ENCODE assay signal across 11 mouse cellular contexts in genomic region chrX:36393279-36393678, GRCm38 (mm10). TPM values are rescaled to one million over a fixed set of nuclear protein-coding genes. Genes with fewer than 3 reads are reported as not detected.
DNase-seq lines count a peak whose midpoint lies in the region; ATAC-seq and TF ChIP-seq lines count a peak whose summit lies in the region.
"Had no signal": no experiment of that assay in that cellular context is flagged by ENCODE, and none has a peak within 500 bp of the region (broad histone marks: within the 10 kb centered on the region; RNA-seq: fewer than 3 reads in every experiment).

No protein-coding gene starts in this region.

- TF ChIP-seq POLR2A in liver, adult 2 months (IDR thresholded peaks at IDR 0.05; ENCODE audit: extremely low read depth, insufficient read depth, low read length) = no peak

- TF ChIP-seq CTCF in liver, adult 2 months (IDR thresholded peaks at IDR 0.05; ENCODE audit: low read depth, low read length) = no peak

- 0 out of 2 replicates have a peak, but pooled peaks have one; percentile 39 for ATAC-seq in forebrain, embryonic 12.5 days (ENCODE audit: low FRiP score)
- ATAC-seq in forebrain, embryonic 11.5 days (replicated peaks; ENCODE audit: low FRiP score) = no peak
- ATAC-seq in liver, embryonic 11.5 days (replicated peaks; ENCODE audit: low FRiP score) = no peak
- peak; percentile 70; the same call in 1 of the 2 replicates for ATAC-seq in midbrain, embryonic 16.5 days

- H3K4me2 ChIP-seq in forebrain, embryonic 12.5 days = no peak overlapping the region
- no peak overlapping the region for H3K4me2 ChIP-seq in forebrain, embryonic 11.5 days (ENCODE audit: low read depth, low read length, severe bottlenecking)
- no peak overlapping the region for H3K4me2 ChIP-seq in liver, embryonic 11.5 days
- H3K4me2 ChIP-seq in midbrain, embryonic 16.5 days (ENCODE audit: low read length) = no peak overlapping the region

- H3K27ac ChIP-seq in forebrain, embryonic 12.5 days = no peak overlapping the region
- H3K27ac ChIP-seq in forebrain, embryonic 11.5 days (ENCODE audit: low read depth, low read length) = no peak overlapping the region
- H3K27ac ChIP-seq in liver, adult 2 months (replicated peaks; ENCODE audit: insufficient read depth, low read depth, low read length) = no peak overlapping the region
- H3K27ac ChIP-seq in liver, embryonic 11.5 days (ENCODE audit: low read depth, low read length) = no peak overlapping the region
- H3K27ac ChIP-seq in midbrain, embryonic 16.5 days (ENCODE audit: low read length) = no peak overlapping the region

- H3K9ac ChIP-seq in forebrain, embryonic 12.5 days = no peak overlapping the region
- no peak overlapping the region for H3K9ac ChIP-seq in forebrain, embryonic 11.5 days (ENCODE audit: low read length)
- H3K9ac ChIP-seq in liver, adult 2 months (ENCODE audit: low read depth, low read length) = no peak overlapping the region
- no peak overlapping the region for H3K9ac ChIP-seq in liver, embryonic 11.5 days (ENCODE audit: low read depth, low read length)
- H3K9ac ChIP-seq in midbrain, embryonic 16.5 days (ENCODE audit: low read depth, low read length) = no peak overlapping the region

- no peak for DNase-seq in forebrain, embryonic 11.5 days (ENCODE audit: low spot score)
- DNase-seq in liver, adult 2 months (ENCODE audit: extremely low read depth, low read depth, low spot score) = peak; percentile 11
- no peak for DNase-seq in liver, embryonic 11.5 days (ENCODE audit: low spot score)
- DNase-seq in brain, adult 2 months (ENCODE audit: low read depth, low spot score) = peak; percentile 61
- DNase-seq in adrenal gland, adult 18-20 months (ENCODE audit: low spot score in 2 of 2) = no peak
- no peak for DNase-seq in urinary bladder, postnatal 10 days (ENCODE audit: low spot score)
- DNase-seq: gastrocnemius, postnatal 10 days; kidney, postnatal 4 days had no signal

- no peaks in the 10 kb centered on the region for H3K4me1 ChIP-seq in forebrain, embryonic 12.5 days
- H3K4me1 ChIP-seq in forebrain, embryonic 11.5 days (replicated peaks; ENCODE audit: control insufficient read depth, insufficient read depth, low read length) = no peaks in the 10 kb centered on the region
- no peaks in the 10 kb centered on the region for H3K4me1 ChIP-seq in liver, adult 2 months (ENCODE audit: control insufficient read depth, insufficient read depth, low read length)
- no peaks in the 10 kb centered on the region for H3K4me1 ChIP-seq in liver, embryonic 11.5 days (replicated peaks; ENCODE audit: control insufficient read depth, insufficient read depth, low read length)
- no peaks in the 10 kb centered on the region for H3K4me1 ChIP-seq in midbrain, embryonic 16.5 days (ENCODE audit: control insufficient read depth, insufficient read depth, low read length)

- H3K4me3 ChIP-seq in forebrain, embryonic 12.5 days (replicated peaks) = no peak overlapping the region
- no peak overlapping the region for H3K4me3 ChIP-seq in forebrain, embryonic 11.5 days (ENCODE audit: low read depth, low read length)
- no peak overlapping the region for H3K4me3 ChIP-seq in liver, adult 2 months (ENCODE audit: insufficient read depth, low read depth, low read length)
- no peak overlapping the region for H3K4me3 ChIP-seq in liver, embryonic 11.5 days (ENCODE audit: low read depth, low read length)
- no peak overlapping the region for H3K4me3 ChIP-seq in midbrain, embryonic 16.5 days (ENCODE audit: low read depth, low read length)

- no peaks in the 10 kb centered on the region for H3K9me3 ChIP-seq in forebrain, embryonic 12.5 days
- H3K9me3 ChIP-seq in forebrain, embryonic 11.5 days (ENCODE audit: control insufficient read depth, low read length) = no peaks in the 10 kb centered on the region
- no peaks in the 10 kb centered on the region for H3K9me3 ChIP-seq in liver, embryonic 11.5 days (ENCODE audit: control insufficient read depth, low read length)
- H3K9me3 ChIP-seq in midbrain, embryonic 16.5 days (replicated peaks; ENCODE audit: control insufficient read depth, low read length, poor library complexity, severe bottlenecking) = no peaks in the 10 kb centered on the region

- H3K36me3 ChIP-seq in forebrain, embryonic 12.5 days (replicated peaks) = no peaks in the 10 kb centered on the region
- no peaks in the 10 kb centered on the region for H3K36me3 ChIP-seq in forebrain, embryonic 11.5 days (ENCODE audit: control insufficient read depth, insufficient read depth, low read length)
- no peaks in the 10 kb centered on the region for H3K36me3 ChIP-seq in liver, adult 2 months (ENCODE audit: control insufficient read depth, insufficient read depth, low read length)
- no peaks in the 10 kb centered on the region for H3K36me3 ChIP-seq in liver, embryonic 11.5 days (ENCODE audit: control insufficient read depth, insufficient read depth, low read length)
- no peaks in the 10 kb centered on the region for H3K36me3 ChIP-seq in midbrain, embryonic 16.5 days (ENCODE audit: control insufficient read depth, insufficient read depth, low read length)

- H3K79me2 ChIP-seq in liver, adult 2 months (ENCODE audit: control insufficient read depth, insufficient read depth, low read length) = no peaks in the 10 kb centered on the region

- H3K27me3 ChIP-seq in forebrain, embryonic 12.5 days = no peaks in the 10 kb centered on the region
- H3K27me3 ChIP-seq in forebrain, embryonic 11.5 days (ENCODE audit: control insufficient read depth, insufficient read depth, low read length) = no peaks in the 10 kb centered on the region
- H3K27me3 ChIP-seq in liver, adult 2 months (ENCODE audit: control insufficient read depth, insufficient read depth, low read length) = no peaks in the 10 kb centered on the region
- no peaks in the 10 kb centered on the region for H3K27me3 ChIP-seq in liver, embryonic 11.5 days (replicated peaks; ENCODE audit: control insufficient read depth, insufficient read depth, low read length)
- no peaks in the 10 kb centered on the region for H3K27me3 ChIP-seq in midbrain, embryonic 16.5 days (ENCODE audit: control insufficient read depth, insufficient read depth, low read depth, low read length)

- 59% methylated on average over 6 of the region's 6 CpGs for WGBS in forebrain, embryonic 12.5 days
- WGBS in forebrain, embryonic 11.5 days = 65% methylated on average over 6 of the region's 6 CpGs
- 33% methylated on average over 6 of the region's 6 CpGs for WGBS in liver, adult 2 months
- 38% methylated on average over 6 of the region's 6 CpGs for WGBS in liver, embryonic 11.5 days
- 42% methylated on average over 6 of the region's 6 CpGs for WGBS in midbrain, embryonic 16.5 days

RNA-seq across cellular contexts. Expression of gene Gm6268, which starts 7.8 kb away (rescaled TPM):
- polyA plus RNA-seq in forebrain, embryonic 12.5 days (2016; fragmentation: Nextera tagmentation; extraction: Ambion mirVana) = not detected in 2 replicates
- polyA plus RNA-seq in forebrain, embryonic 11.5 days (2014; fragmentation: Nextera tagmentation; extraction: Ambion mirVana) = not detected in 2 replicates
- not detected in 2 replicates for total RNA-seq in liver, adult 2 months (2014; rRNA removed)
- not detected in 2 replicates for polyA plus RNA-seq in liver, adult 2 months (2012; rRNA removed)
- polyA plus RNA-seq in liver, embryonic 11.5 days (2014; fragmentation: Nextera tagmentation; extraction: Ambion mirVana) = not detected in 2 replicates
- not detected in 2 replicates for polyA plus RNA-seq in midbrain, embryonic 16.5 days (2015; fragmentation: Nextera tagmentation; extraction: Ambion mirVana)
- total RNA-seq in adrenal gland, adult 18-20 months (2021) = not detected
- total RNA-seq: gastrocnemius, postnatal 10 days had no signal
- polyA plus RNA-seq: liver, embryonic 16.5 days had no signal

Comparison
In these comparisons a context has a peak if more than half of its experiments do, and no peak if none do; other contexts are left out.
1. ATAC-seq: peak in forebrain, embryonic 12.5 days (single experiment) and midbrain, embryonic 16.5 days (single experiment); none in forebrain, embryonic 11.5 days (single experiment) and liver, embryonic 11.5 days (single experiment).
2. DNase-seq: peak in liver, adult 2 months (single experiment) and brain, adult 2 months (single experiment); none in forebrain, embryonic 11.5 days (single experiment), liver, embryonic 11.5 days (single experiment), adrenal gland, adult 18-20 months (0 of 2) and urinary bladder, postnatal 10 days (single experiment).